Mouse (Mus musculus) stomach, postnatal 0 days (tissue): Measurements from ENCODE around the gene Ift46. TPM values are rescaled to one million over a fixed set of nuclear protein-coding genes. Genes with fewer than 3 reads are reported as not detected.

Source experiments
- ATAC-seq: fragments of 200-750 bp; cut with Nextera tagmentation; 2 replicates; pipeline ENCODE4 v1.8.0; 2017; ENCODE audit not compliant: low FRiP score, low TSS enrichment
- DNase-seq: peaks from one replicate; pipeline ENCODE4 v3.0.0-alpha.2; 2016; ENCODE audit warnings: low spot score
- H3K27ac ChIP-seq: fragments of 300-500 bp; sonication (generic); replicated peaks from 2 replicates; pipeline ENCODE4 v1.5.1; 2014; ENCODE audit warnings: mild to moderate bottlenecking, control low read depth
- H3K27me3 ChIP-seq: fragments of 300-500 bp; sonication (generic); 2 replicates; pipeline ENCODE4 v1.6.1; 2014; ENCODE audit warnings: low read length; ENCODE audit not compliant: control insufficient read depth, insufficient read depth
- H3K36me3 ChIP-seq: fragments of 300-500 bp; sonication (generic); 2 replicates; pipeline ENCODE4 v1.6.1; 2014; ENCODE audit warnings: low read length, mixed read lengths; ENCODE audit not compliant: control insufficient read depth, insufficient read depth
- H3K4me1 ChIP-seq: fragments of 300-500 bp; sonication (generic); replicated peaks from 2 replicates; pipeline ENCODE4 v1.6.1; 2014; ENCODE audit warnings: antibody characterized with exemption; ENCODE audit not compliant: control insufficient read depth, insufficient read depth
- H3K4me2 ChIP-seq: fragments of 300-500 bp; sonication (generic); replicated peaks from 2 replicates; pipeline ENCODE4 v1.6.1; 2014; ENCODE audit warnings: low read depth, mild to moderate bottlenecking, control low read depth, moderate library complexity
- H3K4me3 ChIP-seq: fragments of 300-500 bp; sonication (generic); 2 replicates; pipeline ENCODE4 v1.5.1; 2014; ENCODE audit warnings: low read depth, low read length, control low read depth
- H3K9ac ChIP-seq: fragments of 300-500 bp; sonication (generic); 2 replicates; pipeline ENCODE4 v1.6.1; 2014; ENCODE audit warnings: mild to moderate bottlenecking, low read length, control low read depth, mixed read lengths
- H3K9me3 ChIP-seq: fragments of 300-500 bp; sonication (generic); 2 replicates; pipeline ENCODE4 v1.6.1; 2016; ENCODE audit warnings: low read length; ENCODE audit not compliant: control insufficient read depth
- CTCF ChIP-seq: IDR thresholded peaks from 2 replicates; pipeline ENCODE4 v1.5.1; 2016; ENCODE audit warnings: antibody characterized with exemption, low read depth, mild to moderate bottlenecking, moderate library complexity
- EP300 ChIP-seq: optimal IDR thresholded peaks from 2 replicates; pipeline ENCODE3; 2016; ENCODE audit warnings: antibody characterized with exemption
- WGBS: fragments of 180-500 bp; shearing (Covaris S2); extraction: QIAGEN DNeasy Blood & Tissue Kit; methylation state at CpG from one replicate; pipeline ENCODE4 v1.1.7; 2014; 5-methylcytosine and 5-hydroxymethylcytosine counted together
- polyA plus RNA-seq: library from polyadenylated mRNA; unstranded; fragments of >200 nt; fragmentation: Nextera tagmentation; extraction: Ambion mirVana; gene quantifications from 2 replicates; pipeline ENCODE4 v1.2.1, GENCODE M21; 2015

Gene Ift46
- polyA plus RNA-seq, 1 experiment from 2014 or later: 55.5 TPM

- peak within 1 kb of the TSS; percentile 52 for H3K4me3 ChIP-seq
- H3K27ac ChIP-seq: peak within 1 kb of the TSS; percentile 85
- peak within 1 kb of the TSS; percentile 96 for H3K4me2 ChIP-seq
- no peak for TF ChIP-seq EP300
- TF ChIP-seq CTCF: no peak
- H3K4me1 ChIP-seq: no peaks in the 10 kb centered on the region
- ATAC-seq (peak; percentile 93), DNase-seq (peak; percentile 94)
- no peaks in the 10 kb centered on the region for H3K9me3 ChIP-seq
- no peaks in the 10 kb centered on the region for H3K36me3 ChIP-seq
- under 1% methylated on average over 71 of the region's 75 CpGs for WGBS
- no peaks in the 10 kb centered on the region for H3K27me3 ChIP-seq
- peak within 1 kb of the TSS; percentile 71 for H3K9ac ChIP-seq
Observed at GRCm38 (mm10) chr9:44799102-44799957, 31.6 kb downstream of the Ift46 start, which contains the start of gene Tmem25. Gene Tmem25, minus strand, starts transcription at chr9:44799307.

GRCm38 (mm10) chr9:44799958-44800324 is 32.2 kb downstream of the Ift46 start:
- WGBS: 35% methylated on average over 9 of the region's 9 CpGs

GRCm38 (mm10) chr9:44801669-44802068 is 34.0 kb downstream of the Ift46 start:
- ATAC-seq: no peak
- no peak for DNase-seq
- 66% methylated on average over 6 of the region's 6 CpGs for WGBS
- no peak overlapping the region for H3K4me3 ChIP-seq
- TF ChIP-seq EP300: no peak
- H3K9me3 ChIP-seq: no peaks in the 10 kb centered on the region
- no peak overlapping the region for H3K4me2 ChIP-seq
- H3K4me1 ChIP-seq: no peaks in the 10 kb centered on the region
- no peak overlapping the region for H3K9ac ChIP-seq
- peaks cover 4% of the 10 kb centered on the region for H3K36me3 ChIP-seq
- no peak overlapping the region for H3K27ac ChIP-seq
- H3K27me3 ChIP-seq: no peaks in the 10 kb centered on the region

More at GRCm38 (mm10) chr9:44799958-44800324, 32.2 kb downstream of the Ift46 start:
- DNase-seq (no peak), ATAC-seq (no peak)
- H3K36me3 ChIP-seq: no peaks in the 10 kb centered on the region
- H3K9me3 ChIP-seq: no peaks in the 10 kb centered on the region
- H3K4me2 ChIP-seq: peak overlapping the region; percentile 96
- no peak overlapping the region; the same call in 1 of the 2 replicates for H3K9ac ChIP-seq
- no peaks in the 10 kb centered on the region for H3K4me1 ChIP-seq
- H3K27ac ChIP-seq: peak overlapping the region; percentile 61
- no peak for TF ChIP-seq EP300
- TF ChIP-seq CTCF: no peak
- H3K4me3 ChIP-seq: peak overlapping the region; percentile 52
- H3K27me3 ChIP-seq: no peaks in the 10 kb centered on the region

- no peak within 1 kb of the TSS for H3K9ac ChIP-seq
- no peak for TF ChIP-seq EP300
- H3K36me3 ChIP-seq: peaks cover 14% of the 10 kb centered on the region
- H3K4me2 ChIP-seq: no peak within 1 kb of the TSS
- 38% methylated on average over 4 of the region's 4 CpGs for WGBS
- DNase-seq (peak; percentile 40), ATAC-seq (no peak)
- H3K4me3 ChIP-seq: no peak within 1 kb of the TSS
- no peaks in the 10 kb centered on the region for H3K27me3 ChIP-seq
- no peaks in the 10 kb centered on the region for H3K9me3 ChIP-seq
- peak within 1 kb of the TSS; percentile 24; the same call in 1 of the 2 replicates for H3K27ac ChIP-seq
- no peaks in the 10 kb centered on the region for H3K4me1 ChIP-seq
Observed at GRCm38 (mm10) chr9:44802808-44803450, 35.2 kb downstream of the Ift46 start, which contains the start of gene Ttc36. Gene Ttc36, minus strand, starts transcription at chr9:44803072.

- H3K9me3 ChIP-seq: no peaks in the 10 kb centered on the region
- ATAC-seq (no peak), DNase-seq (no peak)
- no peak overlapping the region for H3K27ac ChIP-seq
- no peak for TF ChIP-seq CTCF
- TF ChIP-seq EP300: no peak
- H3K4me3 ChIP-seq: no peak overlapping the region
- H3K36me3 ChIP-seq: peaks cover 28% of the 10 kb centered on the region
- 95% methylated on average over 10 of the region's 10 CpGs for WGBS
- H3K4me1 ChIP-seq: no peaks in the 10 kb centered on the region
- H3K4me2 ChIP-seq: no peak overlapping the region
- H3K9ac ChIP-seq: no peak overlapping the region
- H3K27me3 ChIP-seq: no peaks in the 10 kb centered on the region
Observed at GRCm38 (mm10) chr9:44804678-44805077, 37.0 kb downstream of the Ift46 start.

- 93% methylated on average over 5 of the region's 5 CpGs for WGBS
- Histone ChIP-seq H3K4me1 (no peaks in the 10 kb centered on the region), H3K27ac (no peak overlapping the region), H3K27me3 (no peaks in the 10 kb centered on the region), H3K4me2 (no peak overlapping the region), H3K4me3 (no peak overlapping the region), H3K36me3 (peaks cover 36% of the 10 kb centered on the region), H3K9me3 (no peaks in the 10 kb centered on the region), H3K9ac (no peak overlapping the region)
- DNase-seq (no peak), ATAC-seq (no peak)
- no peak for TF ChIP-seq CTCF
Observed at GRCm38 (mm10) chr9:44805536-44805935, 37.8 kb downstream of the Ift46 start.
